Mouse (Mus musculus): ENCODE data around the gene Cln3. TPM values are rescaled to one million over a fixed set of nuclear protein-coding genes. Genes with fewer than 3 reads are reported as not detected.
A peak's percentile ranks its signal among the peaks of the same experiment; 100 is the strongest.

Cln3 gene
- polyA plus RNA-seq, 1 experiment = 120 TPM

GRCm38 (mm10) chr7:126581661-126582060 lies 4.0 kb downstream of the Cln3 start:
- no peaks in the 10 kb centered on the region for H3K4me1 ChIP-seq (ENCODE audit: control insufficient read depth, insufficient read depth, low read length)
- TF ChIP-seq POLR2A (IDR thresholded peaks at IDR 0.05; ENCODE audit: low read depth, low read length) = no peak
- no peak overlapping the region; the same call in 1 of the 2 replicates for H3K27ac ChIP-seq (ENCODE audit: insufficient read depth, low read depth, low read length)
- 85% methylated on average over 6 of the region's 6 CpGs for WGBS
- H3K36me3 ChIP-seq (ENCODE audit: control insufficient read depth, insufficient read depth, low read length) = no peaks in the 10 kb centered on the region
- no peak for DNase-seq
- H3K4me3 ChIP-seq (ENCODE audit: insufficient read depth, low read depth, low read length) = no peak overlapping the region
- no peaks in the 10 kb centered on the region for H3K27me3 ChIP-seq (replicated peaks; ENCODE audit: control insufficient read depth, insufficient read depth, low read length)

- DNase-seq = peak; percentile 77
- Histone ChIP-seq H3K4me1 (ENCODE audit: control insufficient read depth, insufficient read depth, low read length) (no peaks in the 10 kb centered on the region), H3K27me3 (replicated peaks; ENCODE audit: control insufficient read depth, insufficient read depth, low read length) (no peaks in the 10 kb centered on the region), H3K36me3 (ENCODE audit: control insufficient read depth, insufficient read depth, low read length) (no peaks in the 10 kb centered on the region), H3K27ac (ENCODE audit: insufficient read depth, low read depth, low read length) (peak overlapping the region; percentile 47), H3K4me3 (ENCODE audit: insufficient read depth, low read depth, low read length) (no peak overlapping the region)
- no peak for TF ChIP-seq POLR2A (IDR thresholded peaks at IDR 0.05; ENCODE audit: low read depth, low read length)
- TF ChIP-seq CTCF (conservative IDR thresholded peaks at IDR 0.05; ENCODE audit: insufficient read depth, insufficient read length, low read depth, low read length) = peak; percentile 74
- WGBS = 47% methylated on average over 8 of the region's 8 CpGs
These were observed 6.4 kb downstream of the Cln3 start for GRCm38 (mm10) chr7:126579172-126579571.

DNA sequence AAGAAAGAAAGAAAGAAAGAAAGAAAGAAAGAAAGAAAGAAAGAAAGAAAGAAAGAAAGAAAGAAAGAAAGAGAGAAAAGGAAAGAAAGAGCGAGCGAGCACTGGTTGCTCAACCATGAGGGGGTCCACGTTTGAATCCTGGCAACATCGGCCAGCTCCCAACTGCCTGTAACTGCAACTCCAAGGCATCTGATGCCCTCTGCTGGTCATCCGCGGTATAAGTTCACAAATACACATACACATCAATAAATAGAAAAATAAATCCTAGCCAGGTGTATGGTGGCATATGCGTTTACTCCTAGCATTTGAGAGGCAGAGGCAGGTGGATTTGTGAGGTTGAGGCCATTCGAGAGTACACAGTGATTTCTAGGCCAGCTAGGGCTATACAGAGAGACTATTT lies 8.7 kb downstream of the Cln3 start:
- 59% methylated on average over 8 of the region's 8 CpGs for WGBS
- no peaks in the 10 kb centered on the region for H3K36me3 ChIP-seq (ENCODE audit: control insufficient read depth, insufficient read depth, low read length)
- H3K27ac ChIP-seq (ENCODE audit: insufficient read depth, low read depth, low read length) = no peak overlapping the region
- no peaks in the 10 kb centered on the region for H3K4me1 ChIP-seq (ENCODE audit: control insufficient read depth, insufficient read depth, low read length)
- H3K27me3 ChIP-seq (replicated peaks; ENCODE audit: control insufficient read depth, insufficient read depth, low read length) = no peaks in the 10 kb centered on the region
- H3K4me3 ChIP-seq (ENCODE audit: insufficient read depth, low read depth, low read length) = no peak overlapping the region
- DNase-seq = peak; percentile 69
- TF ChIP-seq POLR2A (IDR thresholded peaks at IDR 0.05; ENCODE audit: low read depth, low read length) (no peak), CTCF (conservative IDR thresholded peaks at IDR 0.05; ENCODE audit: insufficient read depth, insufficient read length, low read depth, low read length) (peak; percentile 63)

- no peaks in the 10 kb centered on the region for H3K27me3 ChIP-seq (replicated peaks; ENCODE audit: control insufficient read depth, insufficient read depth, low read length)
- under 1% methylated on average over 46 of the region's 46 CpGs for WGBS
- peaks cover 5% of the 10 kb centered on the region; the same call in 1 of the 2 replicates for H3K36me3 ChIP-seq (ENCODE audit: control insufficient read depth, insufficient read depth, low read length)
- peak; percentile 95 for DNase-seq
- H3K4me1 ChIP-seq (ENCODE audit: control insufficient read depth, insufficient read depth, low read length) = peaks cover 3% of the 10 kb centered on the region; the same call in 1 of the 2 replicates
- peak within 1 kb of the TSS; percentile 72 for H3K27ac ChIP-seq (ENCODE audit: insufficient read depth, low read depth, low read length)
- peak; percentile 51 for TF ChIP-seq POLR2A (IDR thresholded peaks at IDR 0.05; ENCODE audit: low read depth, low read length)
- TF ChIP-seq CTCF (conservative IDR thresholded peaks at IDR 0.05; ENCODE audit: insufficient read depth, insufficient read length, low read depth, low read length) = no peak
- peak within 1 kb of the TSS; percentile 97 for H3K4me3 ChIP-seq (ENCODE audit: insufficient read depth, low read depth, low read length)
These were observed 19.4 kb downstream of the Cln3 start, which contains the start of gene Eif3c for GRCm38 (mm10) chr7:126566094-126566765. TSS of gene Eif3c (minus strand) at chr7:126566411.

DNA sequence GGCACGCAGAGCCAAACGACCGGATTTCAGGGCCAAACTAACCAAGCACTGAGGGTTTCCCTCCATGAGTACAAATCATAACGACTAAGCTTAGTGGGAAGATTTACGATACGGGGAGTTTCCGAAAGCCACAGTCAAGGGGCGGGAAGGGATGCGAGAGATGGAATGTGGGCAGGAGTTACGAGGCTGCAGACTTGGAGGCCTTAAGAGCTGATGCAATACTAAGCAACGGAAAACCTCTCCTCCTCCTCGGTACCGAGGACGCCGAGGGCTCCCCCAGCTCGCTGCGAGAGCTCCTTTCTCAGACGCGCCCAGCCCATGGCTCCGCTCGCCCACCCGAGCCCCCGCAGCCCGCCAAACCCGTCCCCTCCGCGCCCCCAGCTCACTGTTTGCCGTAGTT lies 19.9 kb downstream of the Cln3 start:
- peaks cover 6% of the 10 kb centered on the region for H3K36me3 ChIP-seq (ENCODE audit: control insufficient read depth, insufficient read depth, low read length)
- TF ChIP-seq CTCF (conservative IDR thresholded peaks at IDR 0.05; ENCODE audit: insufficient read depth, insufficient read length, low read depth, low read length) (no peak), POLR2A (IDR thresholded peaks at IDR 0.05; ENCODE audit: low read depth, low read length) (no peak)
- H3K4me1 ChIP-seq (ENCODE audit: control insufficient read depth, insufficient read depth, low read length) = peaks cover 3% of the 10 kb centered on the region; the same call in 1 of the 2 replicates
- under 1% methylated on average over 28 of the region's 28 CpGs for WGBS
- H3K4me3 ChIP-seq (ENCODE audit: insufficient read depth, low read depth, low read length) = peak overlapping the region; percentile 97
- no peaks in the 10 kb centered on the region for H3K27me3 ChIP-seq (replicated peaks; ENCODE audit: control insufficient read depth, insufficient read depth, low read length)
- peak overlapping the region; percentile 63; the same call in 1 of the 2 replicates for H3K27ac ChIP-seq (ENCODE audit: insufficient read depth, low read depth, low read length)
- peak; percentile 42 for DNase-seq

DNA sequence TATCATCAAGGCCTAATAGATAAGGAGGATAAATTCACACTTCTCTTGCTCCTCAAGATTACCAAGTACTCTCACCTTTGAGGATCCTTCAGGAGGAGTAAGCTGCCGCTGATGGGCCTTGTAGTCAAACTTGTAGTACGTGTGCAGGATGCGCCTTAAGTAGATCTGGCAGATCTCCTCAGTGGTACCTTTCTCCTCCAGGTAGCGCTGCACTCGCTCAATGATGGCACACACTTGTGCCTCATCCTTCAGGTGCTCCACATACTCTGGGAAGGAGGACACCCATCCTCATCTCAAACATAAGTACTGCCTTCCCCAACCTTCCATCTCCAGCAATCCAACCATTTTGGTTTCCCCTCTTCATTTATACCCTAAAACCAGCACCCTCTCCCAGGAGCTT lies 29.0 kb downstream of the Cln3 start:
- DNase-seq = no peak
- no peak overlapping the region for H3K27ac ChIP-seq (ENCODE audit: insufficient read depth, low read depth, low read length)
- 98% methylated on average over 5 of the region's 5 CpGs for WGBS
- H3K4me3 ChIP-seq (ENCODE audit: insufficient read depth, low read depth, low read length) = no peak overlapping the region
- peaks cover 27% of the 10 kb centered on the region for H3K36me3 ChIP-seq (ENCODE audit: control insufficient read depth, insufficient read depth, low read length)
- TF ChIP-seq POLR2A (IDR thresholded peaks at IDR 0.05; ENCODE audit: low read depth, low read length) = no peak
- no peak for TF ChIP-seq CTCF (conservative IDR thresholded peaks at IDR 0.05; ENCODE audit: insufficient read depth, insufficient read length, low read depth, low read length)
- no peaks in the 10 kb centered on the region for H3K4me1 ChIP-seq (ENCODE audit: control insufficient read depth, insufficient read depth, low read length)
- no peaks in the 10 kb centered on the region for H3K27me3 ChIP-seq (replicated peaks; ENCODE audit: control insufficient read depth, insufficient read depth, low read length)

GRCm38 (mm10) chr7:126554796-126555195 lies 30.8 kb downstream of the Cln3 start:
- peaks cover 28% of the 10 kb centered on the region for H3K36me3 ChIP-seq (ENCODE audit: control insufficient read depth, insufficient read depth, low read length)
- WGBS = 96% methylated on average over 1 of the region's 1 CpGs

More at GRCm38 (mm10) chr7:126554796-126555195, 30.8 kb downstream of the Cln3 start:
- Histone ChIP-seq H3K4me3 (ENCODE audit: insufficient read depth, low read depth, low read length) (no peak overlapping the region), H3K4me1 (ENCODE audit: control insufficient read depth, insufficient read depth, low read length) (no peaks in the 10 kb centered on the region), H3K27me3 (replicated peaks; ENCODE audit: control insufficient read depth, insufficient read depth, low read length) (no peaks in the 10 kb centered on the region), H3K27ac (ENCODE audit: insufficient read depth, low read depth, low read length) (no peak overlapping the region)
- DNase-seq = no peak
- no peak for TF ChIP-seq POLR2A (IDR thresholded peaks at IDR 0.05; ENCODE audit: low read depth, low read length)
- TF ChIP-seq CTCF (conservative IDR thresholded peaks at IDR 0.05; ENCODE audit: insufficient read depth, insufficient read length, low read depth, low read length) = no peak

All from kidney, adult 2 months (tissue).